Mouse (Mus musculus) liver, embryonic 15.5 days (tissue): ENCODE measurements around the gene Senp3. TPM values are rescaled to one million over a fixed set of nuclear protein-coding genes. Genes with fewer than 3 reads are reported as not detected.

ENCODE experiments used
- ATAC-seq: fragments of 200-750 bp; cut with Nextera tagmentation; 2 replicates; pipeline ENCODE4 v1.8.0; 2017; ENCODE audit warnings: moderate number of reproducible peaks, mild to moderate bottlenecking, moderate library complexity; ENCODE audit not compliant: insufficient read depth
- H3K27ac ChIP-seq: fragments of 300-500 bp; sonication (generic); replicated peaks from 2 replicates; pipeline ENCODE4 v1.5.1; 2015; ENCODE audit warnings: mild to moderate bottlenecking, inconsistent platforms
- H3K27me3 ChIP-seq: fragments of 300-500 bp; sonication (generic); 2 replicates; pipeline ENCODE4 v1.6.1; 2015; ENCODE audit warnings: mild to moderate bottlenecking, inconsistent platforms
- H3K36me3 ChIP-seq: fragments of 300-500 bp; sonication (generic); replicated peaks from 2 replicates; pipeline ENCODE4 v1.6.1; 2015; ENCODE audit warnings: moderate library complexity, mild to moderate bottlenecking, inconsistent platforms
- H3K4me1 ChIP-seq: fragments of 300-500 bp; sonication (generic); replicated peaks from 2 replicates; pipeline ENCODE4 v1.6.1; 2015; ENCODE audit warnings: inconsistent platforms
- H3K4me2 ChIP-seq: fragments of 300-500 bp; sonication (generic); 2 replicates; pipeline ENCODE4 v1.6.1; 2015; ENCODE audit warnings: moderate library complexity, mild to moderate bottlenecking, inconsistent platforms
- H3K4me3 ChIP-seq: fragments of 300-500 bp; sonication (generic); replicated peaks from 2 replicates; pipeline ENCODE4 v1.5.1; 2015; ENCODE audit warnings: mild to moderate bottlenecking, inconsistent platforms
- H3K9ac ChIP-seq: fragments of 300-500 bp; sonication (generic); 2 replicates; pipeline ENCODE4 v1.6.1; 2015; ENCODE audit warnings: moderate library complexity, mild to moderate bottlenecking, inconsistent platforms
- H3K9me3 ChIP-seq: fragments of 300-500 bp; sonication (generic); replicated peaks from 2 replicates; pipeline ENCODE4 v1.6.1; 2016; ENCODE audit warnings: inconsistent platforms
- WGBS: fragments of 180-500 bp; shearing (Covaris S2); methylation state at CpG from one replicate; pipeline ENCODE4 v1.1.7; 2015; ENCODE audit warnings: mixed read lengths; ENCODE audit not compliant: insufficient replicate concordance; 5-methylcytosine and 5-hydroxymethylcytosine counted together
- polyA plus RNA-seq: library from polyadenylated mRNA; unstranded; fragments of >200 nt; fragmentation: Nextera tagmentation; extraction: Ambion mirVana; gene quantifications from 2 replicates; pipeline ENCODE4 v1.2.1, GENCODE M21; 2015

Senp3 gene
- polyA plus RNA-seq, 1 experiment from 2014 or later = 23.9 TPM

DNA sequence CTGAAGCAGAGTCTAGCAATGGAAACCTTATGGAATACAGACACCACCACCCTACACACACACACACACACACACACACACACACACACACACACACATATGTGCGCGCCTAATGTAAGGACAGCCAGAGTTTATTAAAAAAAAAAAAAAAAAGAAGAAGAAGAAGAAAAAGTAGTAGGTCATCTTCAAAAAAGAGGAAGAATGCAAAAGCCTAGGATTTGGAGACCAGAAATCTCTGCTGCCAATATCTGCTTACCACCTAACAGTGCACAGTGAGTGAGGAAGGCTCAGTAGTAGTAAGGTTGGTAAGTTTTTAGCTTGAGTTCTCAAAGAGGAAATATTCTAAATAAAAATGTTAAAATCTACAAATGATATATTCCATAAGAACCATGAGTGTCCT is 2.7 kb downstream of the Senp3 start:
- ATAC-seq = no peak
- Histone ChIP-seq H3K36me3 (peaks cover 61% of the 10 kb centered on the region), H3K9me3 (no peaks in the 10 kb centered on the region), H3K4me1 (peaks cover 54% of the 10 kb centered on the region), H3K27ac (no peak overlapping the region), H3K4me2 (no peak overlapping the region), H3K27me3 (no peaks in the 10 kb centered on the region), H3K4me3 (no peak overlapping the region), H3K9ac (no peak overlapping the region)
- 83% methylated on average over 2 of the region's 2 CpGs for WGBS

DNA sequence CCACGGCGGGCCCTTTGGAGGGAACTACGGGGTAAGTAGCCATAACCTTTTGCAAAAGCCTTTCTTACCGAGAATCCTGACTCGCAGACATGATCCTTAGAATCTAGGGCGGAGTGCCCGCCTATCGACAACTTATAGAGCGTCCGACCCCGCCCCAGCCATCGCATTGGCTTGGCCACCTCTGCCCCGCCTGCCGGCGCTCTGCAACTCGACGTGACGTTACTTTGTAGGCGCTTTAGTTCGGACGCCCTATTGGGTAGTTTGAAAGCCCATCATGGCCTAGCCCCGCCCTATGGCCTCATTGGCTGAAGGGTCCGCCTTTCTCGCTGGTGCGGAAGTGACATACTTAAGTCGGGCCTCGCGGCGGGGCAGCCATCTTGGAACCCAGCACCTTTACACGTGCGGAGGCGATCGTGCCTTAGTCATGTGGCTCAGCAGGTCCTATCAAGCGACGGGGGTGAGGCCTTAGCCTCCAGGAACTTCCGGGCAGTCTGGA is 9.6 kb downstream of the Senp3 start, which contains the start of gene Eif4a1:
Gene Eif4a1, minus strand, starts transcription at position 213 of the 496 bp plus-strand sequence.
- Histone ChIP-seq H3K4me1 (peaks cover 44% of the 10 kb centered on the region), H3K9ac (peak within 1 kb of the TSS; percentile 92), H3K27ac (peak within 1 kb of the TSS; percentile 96), H3K4me2 (peak within 1 kb of the TSS; percentile 79), H3K9me3 (no peaks in the 10 kb centered on the region), H3K27me3 (no peaks in the 10 kb centered on the region), H3K36me3 (peaks cover 84% of the 10 kb centered on the region), H3K4me3 (peak within 1 kb of the TSS; percentile 90)
- peak; percentile 96 for ATAC-seq
- WGBS = under 1% methylated on average over 36 of the region's 36 CpGs

DNA sequence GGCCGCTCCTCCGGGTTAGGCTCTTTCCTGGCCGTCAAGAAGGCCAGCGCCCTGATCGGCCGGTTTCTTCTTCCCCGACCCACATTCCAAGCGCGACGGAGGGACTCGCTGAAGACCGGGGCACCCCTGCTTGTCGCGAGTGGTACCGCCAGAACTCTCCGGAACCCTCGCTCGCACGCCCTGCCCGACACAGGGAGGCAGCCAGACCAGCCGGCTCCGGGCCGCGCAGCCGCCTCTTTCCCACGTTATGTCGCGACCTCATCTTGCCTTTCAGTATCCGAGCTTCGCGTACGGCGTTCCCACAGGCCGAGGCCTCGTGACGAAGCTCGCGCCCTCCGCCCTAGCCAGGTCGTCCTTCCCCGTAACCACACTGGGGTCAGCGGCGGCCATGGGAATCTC is 10.2 kb downstream of the Senp3 start:
- ATAC-seq = peak; percentile 3; the same call in 1 of the 2 replicates
- peak overlapping the region; percentile 92 for H3K9ac ChIP-seq
- peak overlapping the region; percentile 90 for H3K4me3 ChIP-seq
- peak overlapping the region; percentile 79 for H3K4me2 ChIP-seq
- no peaks in the 10 kb centered on the region for H3K27me3 ChIP-seq
- peaks cover 84% of the 10 kb centered on the region for H3K36me3 ChIP-seq
- H3K4me1 ChIP-seq = peaks cover 44% of the 10 kb centered on the region
- WGBS = under 1% methylated on average over 43 of the region's 43 CpGs
- H3K27ac ChIP-seq = peak overlapping the region; percentile 96
- H3K9me3 ChIP-seq = no peaks in the 10 kb centered on the region

DNA sequence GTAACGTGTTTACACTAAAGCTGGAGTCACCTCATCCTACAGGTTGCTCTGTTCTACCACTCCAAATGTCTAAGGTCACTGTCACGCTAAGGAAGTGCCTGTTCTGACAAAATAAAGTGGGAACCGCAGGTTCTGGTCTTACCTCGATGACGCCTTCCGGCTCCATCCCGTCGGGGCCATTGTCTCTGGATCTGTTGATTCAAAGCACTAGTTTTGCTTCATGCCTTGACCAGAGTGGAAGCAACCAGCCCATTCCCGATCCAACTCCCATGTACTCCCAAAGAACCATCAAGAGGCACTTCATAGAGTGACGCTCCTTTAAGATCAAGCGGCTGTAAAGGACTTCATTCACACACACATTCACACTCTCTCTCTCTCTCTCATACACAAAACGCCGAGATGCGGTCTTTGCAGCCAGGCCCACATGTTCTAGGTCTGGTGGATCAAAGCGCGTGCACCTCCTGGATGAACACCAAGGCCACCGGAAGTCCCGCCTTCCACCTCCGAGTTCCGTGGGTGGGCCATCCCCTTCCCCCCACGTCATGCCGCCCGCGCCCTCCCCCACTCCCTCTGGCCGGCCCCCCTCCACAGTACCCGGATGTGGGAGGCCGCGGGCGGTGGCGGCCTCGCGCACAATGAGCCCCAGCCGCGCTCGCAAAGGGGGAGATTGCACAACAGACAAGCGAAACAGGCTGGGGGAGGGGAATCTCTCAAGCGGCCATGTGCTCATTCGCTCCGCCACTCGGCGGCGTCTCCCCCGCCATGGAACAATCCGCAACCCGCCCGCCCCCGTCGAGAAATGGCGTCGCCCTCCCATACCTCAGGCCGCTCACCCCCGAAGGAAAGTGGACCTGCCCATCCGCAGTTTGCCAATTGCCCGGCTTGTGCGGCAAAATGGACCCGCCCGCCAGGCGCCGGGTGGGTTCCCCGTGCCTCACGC is 10.8 kb downstream of the Senp3 start:
- H3K4me2 ChIP-seq = peak overlapping the region; percentile 79
- H3K4me1 ChIP-seq = peaks cover 50% of the 10 kb centered on the region
- H3K27ac ChIP-seq = peak overlapping the region; percentile 96
- peaks cover 84% of the 10 kb centered on the region for H3K36me3 ChIP-seq
- H3K27me3 ChIP-seq = no peaks in the 10 kb centered on the region
- H3K4me3 ChIP-seq = peak overlapping the region; percentile 90
- WGBS = under 1% methylated on average over 61 of the region's 61 CpGs
- ATAC-seq = peak; percentile 58
- H3K9ac ChIP-seq = peak overlapping the region; percentile 92
- H3K9me3 ChIP-seq = no peaks in the 10 kb centered on the region

DNA sequence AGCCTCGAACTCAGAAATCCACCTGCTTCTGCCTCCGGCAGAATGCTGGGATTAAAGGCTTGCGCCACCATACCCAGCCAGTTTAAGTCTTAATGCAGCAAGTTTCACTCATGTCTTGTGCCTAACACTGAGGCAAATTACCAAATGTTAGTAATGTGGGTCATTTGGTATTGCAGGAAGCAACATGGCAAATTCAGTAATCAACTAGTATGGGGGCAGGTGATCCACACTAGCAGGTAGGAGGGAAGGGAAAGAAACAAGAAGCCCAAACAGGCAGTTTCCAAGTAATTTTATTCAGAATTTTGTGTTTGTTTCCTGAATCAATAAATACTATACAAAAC is 15.2 kb downstream of the Senp3 start:
- peaks cover 71% of the 10 kb centered on the region for H3K36me3 ChIP-seq
- H3K27me3 ChIP-seq = no peaks in the 10 kb centered on the region
- no peaks in the 10 kb centered on the region for H3K9me3 ChIP-seq
- peak overlapping the region; percentile 48; the same call in 1 of the 2 replicates for H3K27ac ChIP-seq
- H3K4me3 ChIP-seq = no peak overlapping the region
- H3K4me1 ChIP-seq = peaks cover 59% of the 10 kb centered on the region
- no peak for ATAC-seq
- no peak overlapping the region for H3K9ac ChIP-seq
- no peak overlapping the region for H3K4me2 ChIP-seq
- 79% methylated on average over 3 of the region's 3 CpGs for WGBS

DNA sequence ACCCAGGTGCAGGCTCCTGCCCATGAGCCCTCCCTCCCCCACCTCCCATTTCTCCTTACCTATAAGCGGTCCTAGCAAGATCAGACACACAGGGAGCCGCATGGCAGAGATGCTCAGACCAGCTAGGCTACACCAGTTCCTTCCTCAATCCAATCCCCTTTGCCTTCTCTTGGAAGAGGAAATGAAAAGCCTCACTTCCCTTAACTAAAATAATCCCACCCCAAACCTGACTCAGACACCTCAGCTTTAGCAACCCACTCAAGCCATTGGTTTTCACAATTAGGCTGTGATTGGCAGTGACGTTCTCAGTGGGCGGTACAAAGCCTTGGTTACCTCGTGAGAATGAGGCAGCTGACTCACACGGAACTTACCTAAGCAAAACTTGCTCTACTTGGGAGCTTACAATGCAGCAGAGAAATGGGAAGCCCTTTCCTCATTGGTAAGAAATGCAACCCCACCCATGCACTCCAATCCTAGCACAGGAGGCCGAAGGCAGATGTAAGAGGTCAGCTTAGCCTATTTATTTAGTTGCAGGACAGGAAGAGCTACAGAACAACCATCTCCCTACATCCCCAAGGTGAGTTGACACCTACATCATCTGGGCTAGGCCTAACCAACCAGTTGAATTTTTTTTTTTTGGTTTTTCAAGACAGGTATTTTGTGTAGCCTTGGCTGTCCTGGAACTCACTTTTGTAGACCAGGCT is 15.8 kb downstream of the Senp3 start, which contains the start of gene Cd68:
Gene Cd68, minus strand, starts transcription at position 193 of the 704 bp plus-strand sequence.
- Histone ChIP-seq H3K9ac (no peak within 1 kb of the TSS), H3K9me3 (no peaks in the 10 kb centered on the region), H3K4me1 (peaks cover 62% of the 10 kb centered on the region), H3K36me3 (peaks cover 71% of the 10 kb centered on the region), H3K27ac (peak within 1 kb of the TSS; percentile 48), H3K4me3 (peak within 1 kb of the TSS; percentile 9; the same call in 1 of the 2 replicates), H3K4me2 (peak within 1 kb of the TSS; percentile 8; the same call in 1 of the 2 replicates), H3K27me3 (no peaks in the 10 kb centered on the region)
- WGBS = 20% methylated on average over 7 of the region's 7 CpGs
- ATAC-seq = no peak

DNA sequence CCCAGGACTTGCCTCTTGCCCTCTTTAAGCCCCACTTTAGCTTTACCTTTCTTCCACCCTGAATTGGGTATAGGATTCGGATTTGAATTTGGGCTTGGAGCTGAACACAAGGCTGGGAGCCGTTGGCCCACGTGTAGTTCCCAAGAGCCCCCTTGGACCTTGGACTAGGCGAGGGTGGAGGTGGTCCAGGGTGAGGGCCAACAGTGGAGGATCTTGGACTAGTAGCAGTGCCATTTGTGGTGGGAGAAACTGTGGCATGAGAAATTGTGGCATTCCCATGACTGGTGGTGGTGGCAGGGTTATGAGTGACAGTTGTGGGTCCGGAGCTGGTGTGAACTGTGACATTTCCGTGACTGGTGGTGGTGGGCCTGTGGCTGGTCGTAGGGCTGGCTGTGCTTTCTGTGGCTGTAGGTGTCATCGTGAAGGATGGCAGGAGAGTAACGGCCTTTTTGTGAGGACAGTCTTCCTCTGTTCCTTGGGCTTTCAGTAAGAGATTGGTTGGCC is 16.4 kb downstream of the Senp3 start:
- peaks cover 67% of the 10 kb centered on the region for H3K36me3 ChIP-seq
- no peaks in the 10 kb centered on the region for H3K27me3 ChIP-seq
- peaks cover 62% of the 10 kb centered on the region for H3K4me1 ChIP-seq
- H3K4me2 ChIP-seq = peak overlapping the region; percentile 8; the same call in 1 of the 2 replicates
- no peak for ATAC-seq
- no peak overlapping the region for H3K9ac ChIP-seq
- 68% methylated on average over 9 of the region's 9 CpGs for WGBS
- H3K9me3 ChIP-seq = no peaks in the 10 kb centered on the region
- peak overlapping the region; percentile 48 for H3K27ac ChIP-seq
- peak overlapping the region; percentile 9; the same call in 1 of the 2 replicates for H3K4me3 ChIP-seq

DNA sequence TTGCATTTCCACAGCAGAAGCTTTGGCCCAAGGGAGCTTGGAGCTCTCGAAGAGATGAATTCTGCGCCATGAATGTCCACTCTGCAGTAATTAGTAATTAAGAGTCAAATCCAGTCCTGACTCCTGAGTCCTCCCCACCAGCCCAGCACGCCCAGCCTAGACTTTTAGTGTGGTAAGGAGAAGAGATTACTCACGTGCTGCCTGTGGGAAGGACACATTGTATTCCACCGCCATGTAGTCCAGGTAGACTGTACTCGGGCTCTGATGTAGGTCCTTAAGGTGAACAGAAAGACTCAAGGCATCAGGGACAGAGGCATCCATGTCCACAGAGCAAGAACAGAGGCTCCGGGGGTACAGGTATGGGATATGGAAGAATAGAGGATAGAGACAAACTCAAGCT is 17.0 kb downstream of the Senp3 start:
- Histone ChIP-seq H3K36me3 (peaks cover 67% of the 10 kb centered on the region), H3K4me2 (no peak overlapping the region), H3K4me1 (peaks cover 60% of the 10 kb centered on the region), H3K27ac (peak overlapping the region; percentile 94), H3K27me3 (no peaks in the 10 kb centered on the region), H3K4me3 (no peak overlapping the region), H3K9ac (no peak overlapping the region), H3K9me3 (no peaks in the 10 kb centered on the region)
- no peak for ATAC-seq
- 83% methylated on average over 7 of the region's 7 CpGs for WGBS

DNA sequence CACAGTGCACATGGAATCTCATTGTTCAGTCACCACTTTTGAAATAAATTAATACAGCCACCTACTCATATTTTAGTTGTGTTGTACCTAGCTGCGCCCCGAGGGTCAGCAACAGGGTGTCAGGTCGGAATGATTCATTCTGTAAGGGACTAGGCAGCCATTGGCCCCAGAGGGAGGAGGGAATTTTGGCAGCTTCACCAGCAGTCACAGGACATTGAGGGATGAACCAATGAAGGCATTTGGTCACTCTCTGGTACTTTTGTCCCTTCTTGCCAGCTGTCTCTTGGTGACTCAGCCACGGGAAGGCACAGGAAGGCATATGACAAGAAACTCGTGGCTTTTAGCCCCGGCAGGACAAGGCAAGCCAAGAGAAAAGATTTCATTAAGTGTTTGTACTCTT is 18.1 kb downstream of the Senp3 start:
- Histone ChIP-seq H3K9ac (no peak overlapping the region), H3K4me2 (peak overlapping the region; percentile 81), H3K4me3 (no peak overlapping the region)

DNA sequence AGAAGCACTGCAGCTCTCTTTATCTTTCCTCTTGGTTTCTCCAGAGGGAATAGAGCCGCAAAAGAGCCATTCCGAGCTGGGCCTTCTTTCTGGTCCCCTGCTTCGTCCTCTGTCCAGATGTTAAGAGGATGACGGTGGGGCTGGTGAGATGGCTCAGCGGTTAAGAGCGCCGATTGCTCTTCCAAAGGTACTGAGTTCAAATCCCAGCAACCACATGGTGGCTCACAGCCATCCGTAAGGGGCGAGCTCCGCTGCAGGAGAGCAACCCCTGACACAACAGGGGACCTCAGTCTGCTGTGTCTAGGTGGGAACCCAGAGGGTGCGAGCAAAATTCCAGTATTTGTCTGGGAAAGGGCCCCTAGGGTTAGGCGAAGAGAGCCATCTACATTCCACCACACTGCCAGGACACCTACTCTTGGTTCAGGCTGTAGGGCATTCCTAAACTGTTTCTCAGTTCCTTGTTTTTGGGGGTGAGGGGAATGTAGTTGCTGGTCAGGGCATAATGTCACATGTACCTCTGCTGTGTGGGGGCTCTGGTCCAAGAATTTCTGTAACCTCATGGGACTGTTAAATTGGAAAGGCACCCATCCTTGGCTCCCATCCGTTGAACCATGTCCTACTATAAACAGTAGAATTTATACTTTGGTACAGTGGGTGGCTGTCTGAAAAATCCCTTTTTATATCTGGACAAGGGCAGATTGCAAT is 18.8 kb downstream of the Senp3 start:
- Histone ChIP-seq H3K4me1 (peaks cover 48% of the 10 kb centered on the region), H3K9ac (peak overlapping the region; percentile 61), H3K27me3 (no peaks in the 10 kb centered on the region), H3K4me2 (peak overlapping the region; percentile 81), H3K36me3 (peaks cover 64% of the 10 kb centered on the region), H3K4me3 (peak overlapping the region; percentile 70), H3K9me3 (no peaks in the 10 kb centered on the region), H3K27ac (peak overlapping the region; percentile 94)
- ATAC-seq = no peak
- WGBS = 64% methylated on average over 13 of the region's 13 CpGs

More for the DNA sequence above, 18.1 kb downstream of the Senp3 start:
- Histone ChIP-seq H3K36me3 (peaks cover 64% of the 10 kb centered on the region), H3K9me3 (no peaks in the 10 kb centered on the region), H3K27me3 (no peaks in the 10 kb centered on the region), H3K4me1 (peaks cover 49% of the 10 kb centered on the region), H3K27ac (peak overlapping the region; percentile 94)
- no peak for ATAC-seq
- 59% methylated on average over 6 of the region's 6 CpGs for WGBS
